ENCODE assay signal across 33 mouse cellular contexts in genomic region chr1:53076656-53077055, GRCm38 (mm10). TPM values are rescaled to one million over a fixed set of nuclear protein-coding genes. Genes with fewer than 3 reads are reported as not detected.
DNase-seq lines count a peak whose midpoint lies in the region; ATAC-seq and TF ChIP-seq lines count a peak whose summit lies in the region.
"Had no signal": no experiment of that assay in that cellular context is flagged by ENCODE, and none has a peak within 500 bp of the region (broad histone marks: within the 10 kb centered on the region; RNA-seq: fewer than 3 reads in every experiment).

No protein-coding gene starts in this region.

- no peak overlapping the region for H3K9ac ChIP-seq in lung, embryonic 14.5 days
- H3K9ac ChIP-seq: hindbrain, embryonic 13.5 days; liver, embryonic 14.5 days; midbrain, embryonic 12.5 days; neural tube, embryonic 12.5 days had no signal

- no peaks in the 10 kb centered on the region for H3K27me3 ChIP-seq in lung, embryonic 14.5 days (ENCODE audit: insufficient read depth, low read length)
- H3K27me3 ChIP-seq: CH12.LX; hindbrain, embryonic 13.5 days; megakaryocyte, embryonic 14.5 days; midbrain, embryonic 12.5 days; neural tube, embryonic 12.5 days had no signal

- DNase-seq in lung, embryonic 14.5 days, result peak; percentile 51
- no peak for DNase-seq in lung, adult 18-20 months
- peak; percentile 14 for DNase-seq in brain, adult 2 months (ENCODE audit: low read depth, low spot score)
- DNase-seq in cerebellum, adult 9-11 months, result peak; percentile 36
- DNase-seq in gastrocnemius, adult 8-10 months (ENCODE audit: low spot score in 2 of 2), result no peak
- no peak for DNase-seq in layer of hippocampus, adult 2 months (ENCODE audit: low spot score in 2 of 2)
- DNase-seq: adrenal gland, postnatal 10 days; gastrocnemius, postnatal 36 days; heart, adult 18-20 months; heart, postnatal 4 days; kidney, adult 8-10 months; kidney, postnatal 4 days; layer of hippocampus, postnatal 36 days; liver; lung, postnatal 36 days; right cerebral cortex, postnatal 14 days; thymus, postnatal 25 days had no signal

- no peak overlapping the region for H3K27ac ChIP-seq in lung, embryonic 14.5 days (ENCODE audit: low read depth)
- no peak overlapping the region for H3K27ac ChIP-seq in layer of hippocampus, adult 2 months
- H3K27ac ChIP-seq: hindbrain, embryonic 13.5 days; kidney, postnatal 0 days; liver, embryonic 14.5 days; midbrain, embryonic 12.5 days; neural tube, embryonic 12.5 days had no signal

- no peaks in the 10 kb centered on the region for H3K9me3 ChIP-seq in lung, embryonic 14.5 days (ENCODE audit: low read depth, low read length)
- H3K9me3 ChIP-seq: hindbrain, embryonic 13.5 days; megakaryocyte, embryonic 14.5 days; midbrain, embryonic 12.5 days; neural tube, embryonic 12.5 days had no signal

- H3K4me1 ChIP-seq in lung, embryonic 14.5 days (ENCODE audit: insufficient read depth), result no peaks in the 10 kb centered on the region
- H3K4me1 ChIP-seq: hindbrain, embryonic 13.5 days; midbrain, embryonic 12.5 days; neural tube, embryonic 12.5 days had no signal

- 36% methylated on average over 3 of the region's 3 CpGs for WGBS in lung, embryonic 14.5 days

- no peaks in the 10 kb centered on the region for H3K36me3 ChIP-seq in lung, embryonic 14.5 days (ENCODE audit: insufficient read depth)
- H3K36me3 ChIP-seq: hindbrain, embryonic 13.5 days; midbrain, embryonic 12.5 days; neural tube, embryonic 12.5 days had no signal

- no peak overlapping the region for H3K4me3 ChIP-seq in lung, embryonic 14.5 days (ENCODE audit: low read depth, low read length)
- no peak overlapping the region for H3K4me3 ChIP-seq in layer of hippocampus, adult 2 months
- H3K4me3 ChIP-seq: erythroblast, embryonic 14.5 days; hindbrain, embryonic 13.5 days; megakaryocyte, embryonic 14.5 days; midbrain, embryonic 12.5 days; myocyte; neural tube, embryonic 12.5 days had no signal

- no peak; the same call in 1 of the 2 replicates for ATAC-seq in lung, embryonic 14.5 days (ENCODE audit: insufficient read depth)
- ATAC-seq in megakaryocyte, adult 5-6 weeks (ENCODE audit: poor library complexity, severe bottlenecking), result no peak
- ATAC-seq: intestine, embryonic 16.5 days; Patski had no signal

- no peak for TF ChIP-seq CTCF in lung, embryonic 14.5 days (IDR thresholded peaks at IDR 0.05; ENCODE audit: low read depth)
- TF ChIP-seq CTCF in layer of hippocampus, adult 2 months (conservative IDR thresholded peaks at IDR 0.05), result no peak

- no peak overlapping the region for H3K4me2 ChIP-seq in lung, embryonic 14.5 days
- H3K4me2 ChIP-seq: heart, embryonic 11.5 days; hindbrain, embryonic 13.5 days; midbrain, embryonic 12.5 days; neural tube, embryonic 12.5 days had no signal

RNA-seq across cellular contexts. Expression of gene Mstn, which starts 15.2 kb away (rescaled TPM):
- 0.18 TPM in 1 of 2 replicates, not detected in the other for polyA plus RNA-seq in lung, embryonic 14.5 days (2014; fragmentation: Nextera tagmentation; extraction: Ambion mirVana)
- total RNA-seq in gastrocnemius, adult 8-10 months (2022), result 10 to 100 TPM; 61.3 to 79.1 (median 64.6) TPM
- total RNA-seq in layer of hippocampus, adult 2 months (2021), result under 1 TPM; 0.69 to 0.83 TPM
- not detected in 2 replicates for total RNA-seq in megakaryocyte, adult 5-6 weeks (2015)
- not detected in 2 replicates for total RNA-seq in megakaryocyte, adult 5-6 weeks (2017)
- total RNA-seq: CH12.LX, ES-E14 had no signal
- polyA plus RNA-seq: C2C12; erythroblast, embryonic 14.5 days; intestine, embryonic 16.5 days; Patski; small intestine, adult 2 months had no signal

RNA-seq across cellular contexts. Expression of gene 1700019D03Rik, which starts 56.7 kb away (rescaled TPM):
- 2.4 and 3.5 TPM in 2 replicates for polyA plus RNA-seq in lung, embryonic 14.5 days (2014; fragmentation: Nextera tagmentation; extraction: Ambion mirVana)
- total RNA-seq in gastrocnemius, adult 8-10 months (2022), result 1 to 10 TPM in 1 of 4 experiments, under 1 TPM in 3; 0.48 to 1.4 (median 0.58) TPM
- total RNA-seq in layer of hippocampus, adult 2 months (2021), result 1 to 10 TPM; 7.8 to 7.9 TPM
- 0.18 TPM in 1 of 2 replicates, not detected in the other for total RNA-seq in megakaryocyte, adult 5-6 weeks (2015)
- total RNA-seq in megakaryocyte, adult 5-6 weeks (2017), result 0.18 TPM in 1 of 2 replicates, not detected in the other
- polyA plus RNA-seq: C2C12; erythroblast, embryonic 14.5 days had no signal

Comparison
In these comparisons a context has a peak if more than half of its experiments do, and no peak if none do; other contexts are left out.
1. DNase-seq: peak in lung, embryonic 14.5 days (single experiment), brain, adult 2 months (single experiment) and cerebellum, adult 9-11 months (single experiment); none in lung, adult 18-20 months (0 of 2), gastrocnemius, adult 8-10 months (0 of 2) and layer of hippocampus, adult 2 months (0 of 2).
2. RNA of gene Mstn, which starts 15.2 kb away (total RNA-seq): 61.3 to 79.1 TPM in gastrocnemius, adult 8-10 months; 0.69 to 0.83 TPM in layer of hippocampus, adult 2 months and not detected in megakaryocyte, adult 5-6 weeks; every median in the first group is over 10 times any median in the second.